Mouse (Mus musculus) v-Abl transformed pro-B cells (cell line): ENCODE results near the gene Cbfb.

Experiments used
- in situ Hi-C, 2 experiments: fragments of 400-800 bp; cut with MboI; formaldehyde crosslinking; loops; one replicate each; pipeline ENCODE4 v1.15.1; 2025; ENCODE audit not compliant: unreplicated experiment in 2 of 2

Cbfb gene

GRCm38 (mm10) chr8:105235206-105235605, 64.7 kb downstream of the Cbfb start:
- in situ Hi-C loops, result no loop called here

- in situ Hi-C loops, result no loop called here
These were observed 67.1 kb downstream of the Cbfb start for GRCm38 (mm10) chr8:105237442-105238142.

GRCm38 (mm10) chr8:105241016-105241415, 70.5 kb downstream of the Cbfb start:
- in situ Hi-C loops, result no loop called here

GRCm38 (mm10) chr8:105251954-105252353, 81.5 kb downstream of the Cbfb start:
- in situ Hi-C loops, result loop anchor here in 1 of 2 experiments (5.0 kb wide), 1 partner anchor 35 kb away; the partner anchor contains the start of gene 4931428F04Rik

GRCm38 (mm10) chr8:105252680-105253537, 82.4 kb downstream of the Cbfb start:
- in situ Hi-C loops, result loop anchor here in 1 of 2 experiments (5.0 kb wide), 1 partner anchor 34 kb away; the partner anchor contains the start of gene 4931428F04Rik

- in situ Hi-C loops, result loop anchor here in 1 of 2 experiments (5.0 kb wide), 1 partner anchor 34 kb away; the partner anchor contains the start of gene 4931428F04Rik
These were observed 83.3 kb downstream of the Cbfb start for GRCm38 (mm10) chr8:105253766-105254151.

- in situ Hi-C loops, result loop anchor here in 1 of 2 experiments (5.0 kb wide), 1 partner anchor 33 kb away; the partner anchor contains the start of gene 4931428F04Rik
These were observed 83.9 kb downstream of the Cbfb start for GRCm38 (mm10) chr8:105254152-105254965.

- in situ Hi-C loops, result loop anchor here in 1 of 2 experiments (5.0 kb wide), 1 partner anchor 32 kb away; the partner anchor contains the start of gene 4931428F04Rik
These were observed 84.5 kb downstream of the Cbfb start, which contains the start of gene B3gnt9 for GRCm38 (mm10) chr8:105254966-105255350. TSS of gene B3gnt9 (minus strand) at chr8:105255153.

GRCm38 (mm10) chr8:105257318-105258114, 87.0 kb downstream of the Cbfb start:
- in situ Hi-C loops, result no loop called here

GRCm38 (mm10) chr8:105258911-105259720, 88.6 kb downstream of the Cbfb start:
- in situ Hi-C loops, result no loop called here

GRCm38 (mm10) chr8:105259721-105260320, 89.3 kb downstream of the Cbfb start:
- in situ Hi-C loops, result loop anchor here in 1 of 2 experiments (10.0 kb wide), 1 partner anchor 95 kb away; no protein-coding TSS in a partner anchor

- in situ Hi-C loops, result loop anchor here in 1 of 2 experiments (10.0 kb wide), 1 partner anchor 96 kb away; no protein-coding TSS in a partner anchor
These were observed 90.1 kb downstream of the Cbfb start for GRCm38 (mm10) chr8:105260371-105261099.

- in situ Hi-C loops, result loop anchor here in 1 of 2 experiments (10.0 kb wide), 1 partner anchor 97 kb away; no protein-coding TSS in a partner anchor
These were observed 91.0 kb downstream of the Cbfb start for GRCm38 (mm10) chr8:105261326-105261980.

GRCm38 (mm10) chr8:105263244-105263912, 92.9 kb downstream of the Cbfb start:
- in situ Hi-C loops, result loop anchor here in 1 of 2 experiments (10.0 kb wide), 1 partner anchor 99 kb away; no protein-coding TSS in a partner anchor

GRCm38 (mm10) chr8:105264024-105264982, 93.8 kb downstream of the Cbfb start, which contains the start of the genes Tradd and Fbxl8:
TSS of gene Tradd (minus strand) at chr8:105264609.
TSS of gene Fbxl8 (plus strand) at chr8:105264648.
- in situ Hi-C loops, result loop anchor here in 1 of 2 experiments (10.0 kb wide), 1 partner anchor 100 kb away; no protein-coding TSS in a partner anchor
